Mouse (Mus musculus): ENCODE results near the gene Rexo5. TPM values are rescaled to one million over a fixed set of nuclear protein-coding genes. Genes with fewer than 3 reads are reported as not detected.

The Rexo5 gene
- polyA plus RNA-seq (2012; ENCODE audit: low replicate concordance): 2.7 and 5.1 TPM in 2 replicates

DNA sequence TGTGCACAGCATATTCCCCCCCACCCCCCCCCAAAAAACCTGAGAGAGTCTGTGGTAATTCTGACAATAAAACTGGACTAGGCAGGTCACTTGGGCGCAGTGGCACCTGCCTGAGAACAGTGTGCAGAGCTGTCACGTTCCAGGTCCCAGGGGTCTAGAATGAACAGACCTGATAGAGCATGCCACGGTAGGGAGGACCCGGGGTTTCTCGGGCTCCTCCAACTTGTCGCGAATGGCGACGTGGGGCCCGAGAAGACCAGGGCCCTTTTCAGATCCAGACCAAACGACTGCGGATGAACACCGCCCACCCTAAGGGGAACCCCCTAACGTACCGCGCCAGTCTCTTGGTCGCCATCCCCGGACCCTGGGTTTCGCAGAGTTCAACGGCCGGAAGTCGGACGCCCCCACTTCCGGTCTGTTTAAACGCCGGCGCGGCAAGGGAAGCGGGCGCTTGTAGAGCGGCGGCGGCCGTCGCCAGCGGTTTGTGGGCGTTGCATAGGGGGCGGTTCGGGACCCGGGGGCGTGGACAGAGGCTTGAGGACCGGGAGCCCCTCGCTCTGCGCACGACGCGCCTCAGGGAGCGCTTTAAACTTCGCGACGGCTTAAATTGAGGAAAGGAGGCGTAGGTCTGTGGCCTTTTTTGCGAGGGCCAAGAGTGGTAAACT is at the start of gene Rexo5, which contains the start of gene Eri2:
Gene Rexo5, plus strand, starts transcription at position 421 of the 665 bp plus-strand sequence.
Gene Eri2, minus strand, starts transcription at position 473 of the 665 bp plus-strand sequence.

DNA sequence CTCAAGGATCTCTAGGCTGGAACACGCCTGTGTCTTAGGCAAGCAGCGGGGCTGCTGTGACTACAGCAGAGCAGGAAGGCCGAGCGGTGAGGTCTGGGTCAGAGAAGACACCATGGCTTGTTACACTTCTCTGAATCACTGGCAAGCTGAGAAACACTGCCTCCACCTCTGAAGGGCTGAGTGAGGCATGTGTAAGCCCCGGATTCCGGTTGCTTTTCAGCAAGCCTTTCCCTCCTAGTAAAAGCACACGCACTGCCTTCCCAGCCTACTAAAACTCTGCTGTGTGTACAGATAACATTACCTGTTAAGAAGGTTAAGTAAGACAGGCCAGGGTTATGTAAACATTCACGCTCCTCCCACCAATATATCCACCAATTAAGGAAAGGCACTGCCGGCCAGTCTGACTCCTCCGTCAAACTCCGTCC is 33.3 kb upstream of the Rexo5 start, which contains the start of gene Acsm3:
Gene Acsm3, plus strand, starts transcription at position 397 of the 425 bp plus-strand sequence.

DNA sequence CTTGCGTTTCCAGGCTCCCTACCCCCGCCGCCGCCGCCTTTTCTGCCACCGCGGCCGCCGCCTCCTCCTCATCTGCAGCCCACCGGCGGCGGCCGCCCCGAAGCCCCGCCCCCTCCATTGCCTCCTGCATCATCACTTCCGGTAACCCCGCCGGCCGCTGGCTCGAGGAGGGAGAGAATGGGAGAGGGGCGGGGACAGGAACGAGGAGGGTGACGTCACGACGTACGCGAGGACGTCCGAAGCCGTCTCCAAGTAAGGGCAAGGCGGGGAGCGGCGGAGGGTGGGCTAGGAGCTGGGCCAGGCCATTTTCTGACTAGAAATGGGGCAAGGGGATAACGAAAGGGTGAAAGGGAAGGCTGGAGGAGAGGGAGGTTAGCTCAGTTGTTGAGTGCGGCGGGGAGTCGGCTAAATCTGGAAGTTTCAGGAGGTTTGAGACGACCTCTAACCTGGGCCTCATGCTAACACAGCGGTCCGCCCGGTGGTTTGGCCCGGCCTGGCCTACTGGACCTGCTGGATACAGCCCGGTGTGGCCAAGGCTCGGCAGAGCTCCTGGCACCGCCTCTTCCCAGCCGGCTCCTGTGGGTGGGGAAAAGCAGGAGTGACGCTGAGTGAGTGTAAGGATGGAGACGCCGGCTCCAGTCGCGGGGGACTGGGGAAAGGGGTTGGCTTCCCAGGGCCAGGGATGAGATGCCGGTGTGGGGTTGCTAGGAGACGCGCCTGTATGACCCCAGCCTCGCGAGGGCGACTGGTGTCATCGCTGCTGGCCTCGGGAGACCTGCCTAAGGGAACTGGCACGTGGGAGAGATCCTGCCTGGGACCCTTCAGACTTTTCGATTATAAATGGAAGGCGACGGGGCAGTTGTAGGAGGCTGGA is 102.1 kb downstream of the Rexo5 start, which contains the start of the genes Lyrm1 and Dcun1d3:
Gene Lyrm1, plus strand, starts transcription at position 223 of the 874 bp plus-strand sequence.
Gene Dcun1d3, minus strand, starts transcription at position 660 of the 874 bp plus-strand sequence.

Other genes starting within 250 kb of the Rexo5 start
- not detected in 2 replicates for gene Acsm2, start 239.7 kb upstream of the Rexo5 start, polyA plus RNA-seq (2012; ENCODE audit: low replicate concordance)
- gene Acsm1, start 187.0 kb upstream of the Rexo5 start, polyA plus RNA-seq (2012; ENCODE audit: low replicate concordance): not detected in 2 replicates
- not detected in 2 replicates for gene Acsm4, start 104.0 kb upstream of the Rexo5 start, polyA plus RNA-seq (2012; ENCODE audit: low replicate concordance)
- 40.5 and 41.0 TPM in 2 replicates for gene Thumpd1, start 73.2 kb upstream of the Rexo5 start, polyA plus RNA-seq (2012; ENCODE audit: low replicate concordance)
- not detected in 2 replicates for gene Acsm3, start 33.1 kb upstream of the Rexo5 start, polyA plus RNA-seq (2012; ENCODE audit: low replicate concordance)
- gene Eri2, start 52 bp downstream of the Rexo5 start, polyA plus RNA-seq (2012; ENCODE audit: low replicate concordance): 0.54 and 1.5 TPM in 2 replicates
- 1.5 TPM in 1 of 2 replicates, not detected in the other for gene Lyrm1, start 101.9 kb downstream of the Rexo5 start, polyA plus RNA-seq (2012; ENCODE audit: low replicate concordance)
- gene Dcun1d3, start 102.3 kb downstream of the Rexo5 start, polyA plus RNA-seq (2012; ENCODE audit: low replicate concordance): 0.43 and 5.1 TPM in 2 replicates